Mouse (Mus musculus) c-Kit-positive CD71-positive TER-119-positive erythroid progenitor cells, embryonic 14.5 days (primary cell): ENCODE data around the gene Zwilch.

ENCODE experiments used
- DNase-seq: peaks from one replicate; pipeline ENCODE4 v3.0.0-alpha.2; 2013; ENCODE audit warnings: low spot score

Gene Zwilch

DNA sequence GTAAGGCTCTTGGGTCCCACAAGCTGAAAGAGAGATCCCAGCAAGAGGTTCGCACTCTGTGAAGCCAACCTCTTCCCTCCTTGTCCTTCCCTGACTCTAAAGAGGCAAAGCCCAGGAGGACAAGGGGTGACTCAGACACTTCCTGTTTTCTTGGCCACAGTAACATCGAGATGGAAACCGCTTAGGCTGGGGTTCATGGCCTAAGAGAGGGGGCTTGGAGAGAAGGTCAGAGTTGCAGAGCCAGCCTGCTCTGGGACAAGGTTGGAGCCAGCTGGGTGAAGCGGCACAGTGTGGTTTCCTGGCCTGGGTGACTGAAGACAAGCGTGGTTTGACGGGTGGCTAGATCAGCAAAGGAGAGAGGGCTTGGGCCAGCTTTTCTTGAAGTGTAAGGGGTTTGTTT lies 67.6 kb downstream of the Zwilch start:
- no peak for DNase-seq

DNA sequence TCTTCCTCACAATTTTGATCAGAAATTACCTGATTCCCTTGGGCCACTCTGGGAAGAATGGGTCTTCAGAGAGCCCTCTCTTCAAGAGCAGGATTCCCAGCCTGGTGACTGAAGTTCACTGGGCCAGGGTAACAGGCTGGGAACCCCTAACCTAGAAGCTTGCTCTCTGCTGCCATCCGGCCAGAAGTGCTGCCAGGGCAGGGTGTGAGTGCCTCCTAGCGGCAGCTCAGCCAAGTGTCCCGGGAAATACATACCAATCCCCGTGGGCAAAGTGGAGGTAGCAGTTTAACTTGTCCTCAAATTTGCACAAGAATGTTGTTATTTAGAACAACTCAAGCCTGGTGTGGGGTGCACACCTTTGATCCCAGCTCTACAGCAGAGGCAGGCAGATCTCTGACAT lies 72.5 kb downstream of the Zwilch start:
- peak; percentile 65 for DNase-seq

DNA sequence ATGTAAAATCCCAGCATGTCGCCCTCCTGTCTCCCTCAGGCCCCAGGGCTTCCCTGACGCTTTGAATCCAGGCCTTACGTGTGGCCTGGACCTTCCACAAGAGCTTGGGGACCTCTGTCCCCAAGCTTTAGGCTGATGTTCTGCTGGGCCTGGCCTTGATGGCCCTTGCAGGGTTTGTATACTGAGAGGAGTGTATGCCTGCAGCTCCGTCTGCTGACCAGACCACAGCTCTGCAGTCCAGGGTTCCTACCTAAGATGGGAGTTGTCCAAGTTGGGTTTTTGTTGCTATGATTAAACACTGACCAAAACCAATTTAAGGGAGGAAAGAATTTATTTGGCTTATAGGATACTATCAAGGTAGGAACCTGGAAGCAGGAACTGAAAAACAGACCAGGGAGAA lies 74.6 kb downstream of the Zwilch start:
- no peak for DNase-seq

DNA sequence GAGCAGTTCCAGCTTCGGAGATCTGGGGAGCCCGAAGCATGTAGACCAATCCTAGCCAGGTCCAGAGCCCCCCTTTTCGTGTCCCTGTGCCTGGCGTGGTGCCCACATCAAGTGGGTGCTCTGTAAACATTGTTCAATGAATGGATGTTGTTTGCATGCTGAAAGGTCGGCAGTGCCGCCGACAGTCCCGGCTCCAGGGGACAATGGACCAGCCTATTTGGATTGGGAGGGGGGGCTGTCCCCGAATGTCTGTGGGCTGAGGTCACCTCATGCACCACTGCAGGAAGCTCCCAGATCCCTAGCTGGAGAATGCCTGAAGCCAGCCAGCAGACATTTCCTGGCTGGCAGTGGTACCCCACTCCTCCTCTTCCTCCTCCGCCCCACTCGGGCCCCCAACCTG lies 78.8 kb downstream of the Zwilch start:
- no peak for DNase-seq

DNA sequence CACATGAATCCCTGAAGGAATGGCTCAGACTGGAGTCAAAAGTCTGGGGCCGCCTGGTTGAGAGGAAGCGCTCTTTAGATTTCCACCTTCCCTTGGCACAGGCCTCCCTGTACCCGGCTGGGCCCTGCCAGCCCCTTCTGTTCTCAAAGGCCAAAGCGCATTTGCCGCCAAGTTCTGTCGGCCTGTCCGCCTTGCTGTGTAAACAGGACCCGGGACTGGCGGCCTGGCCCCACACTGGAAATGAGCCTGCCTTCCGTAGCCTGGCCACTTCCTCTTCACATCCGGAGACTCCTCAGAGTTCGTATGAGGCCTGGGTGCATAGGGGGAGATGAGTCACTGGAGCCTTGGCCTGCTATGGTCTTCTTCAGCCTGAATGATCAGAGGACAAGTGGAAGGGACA lies 83.9 kb downstream of the Zwilch start:
- DNase-seq: no peak

DNA sequence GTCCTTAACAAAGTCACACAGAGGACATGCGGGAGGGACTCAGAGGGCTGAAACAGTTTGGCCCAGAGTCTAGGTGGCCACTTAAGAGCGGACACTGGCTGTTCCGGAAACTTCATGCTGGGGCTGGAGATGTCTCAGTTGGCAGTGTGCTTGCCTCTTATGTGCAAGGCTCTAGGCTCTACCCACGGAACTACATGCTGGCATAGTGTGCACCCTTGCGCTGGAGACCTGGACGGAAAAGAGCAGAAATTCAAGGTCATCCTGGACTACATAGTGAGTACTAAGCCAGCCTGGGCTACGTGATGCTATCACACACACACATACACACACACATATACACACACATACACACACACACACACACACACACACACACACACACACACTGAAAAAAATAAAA lies 84.6 kb downstream of the Zwilch start:
- DNase-seq: no peak

DNA sequence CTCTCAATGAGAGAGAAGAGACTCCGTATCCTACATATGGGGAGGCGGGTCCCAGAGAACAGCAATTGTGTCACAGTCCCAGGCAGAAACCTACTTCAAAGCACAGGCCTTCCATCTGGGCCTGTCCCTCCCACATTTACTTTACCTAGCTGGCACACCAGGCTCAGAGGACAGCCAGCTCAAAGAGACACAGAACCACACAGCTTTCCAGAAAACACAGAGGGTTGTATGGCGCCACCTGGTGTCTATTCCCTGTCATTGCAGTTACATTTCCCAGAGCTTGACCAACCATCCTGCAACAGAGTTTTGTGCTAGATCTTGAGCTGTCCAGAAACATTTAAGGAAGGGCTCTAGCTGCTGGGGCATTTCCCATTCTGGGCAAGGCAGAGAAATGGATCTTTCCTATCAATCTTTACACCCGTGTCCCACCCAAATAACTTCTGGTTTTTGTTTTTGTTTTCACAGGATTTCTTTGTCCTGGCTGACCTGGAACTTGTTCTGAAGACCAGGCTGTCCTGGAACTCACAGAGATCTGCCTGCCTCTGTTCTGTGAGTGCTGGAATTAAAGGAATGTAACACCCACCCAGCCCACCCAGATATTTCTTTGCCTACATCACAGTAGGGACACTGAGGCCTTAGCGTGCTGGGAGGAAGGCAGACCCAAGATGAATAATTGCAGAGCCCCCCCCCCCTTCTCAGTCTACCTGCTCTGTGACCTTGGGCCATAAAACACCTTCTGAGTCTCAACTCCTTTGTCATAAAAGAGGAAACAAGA lies 85.3 kb downstream of the Zwilch start:
- DNase-seq: peak; percentile 79
